Mouse (Mus musculus): ENCODE results near the gene Milr1. TPM values are rescaled to one million over a fixed set of nuclear protein-coding genes. Genes with fewer than 3 reads are reported as not detected.

Milr1 gene
- total RNA-seq, 2 experiments from 2014 or later, result 0.44 TPM; not detected in 1

DNA sequence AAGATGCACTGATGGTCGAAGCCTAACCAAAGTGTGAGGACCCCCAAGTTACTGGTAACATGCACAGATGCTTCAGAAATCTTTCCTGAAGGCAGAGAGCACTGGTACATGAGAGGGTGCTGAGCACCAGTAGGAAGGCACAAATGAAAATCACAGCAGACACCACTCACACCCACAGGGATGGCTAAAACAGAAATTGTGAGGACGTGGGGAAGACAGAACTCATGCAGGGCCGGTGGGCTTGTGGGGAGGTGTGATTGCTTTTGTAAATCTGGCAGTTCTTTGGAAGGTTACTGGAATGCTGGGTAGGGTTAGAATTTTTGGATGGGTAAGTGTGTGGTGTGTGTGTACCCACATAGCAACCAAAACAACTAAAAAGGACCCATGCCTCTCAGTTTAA lies 66.1 kb downstream of the Milr1 start:
- intact Hi-C loops (cut with DNase I), result no loop called here
- H3K4me3 ChIP-seq, result no peak overlapping the region
- DNase-seq (ENCODE audit: extremely low spot score in 1 of 2, low spot score in 2 of 2), result no peak
- peak overlapping the region; percentile 63; the same call in 1 of the 2 replicates for H3K27ac ChIP-seq
- no peak for TF ChIP-seq CTCF (IDR thresholded peaks at IDR 0.05)

DNA sequence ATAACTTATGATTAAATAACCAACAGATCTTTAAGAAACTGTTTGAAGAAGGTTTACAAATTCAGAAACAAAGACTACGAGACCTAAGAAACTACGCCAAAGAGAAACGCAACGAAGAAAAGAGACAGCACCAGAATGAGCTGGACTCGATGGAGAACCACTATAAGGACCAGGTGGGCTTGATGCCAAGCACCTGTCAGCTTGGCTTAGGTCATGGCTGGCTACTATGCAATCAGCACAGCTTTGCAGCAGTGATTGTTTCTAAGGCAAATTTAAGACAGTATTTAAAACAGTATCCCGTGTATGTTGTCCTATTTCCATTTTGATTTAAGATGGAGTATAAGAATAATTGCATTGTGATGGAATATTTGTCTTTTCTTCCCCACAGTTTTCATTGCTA lies 66.8 kb downstream of the Milr1 start:
- no peak overlapping the region for H3K4me3 ChIP-seq
- intact Hi-C loops (cut with DNase I), result no loop called here
- TF ChIP-seq CTCF (IDR thresholded peaks at IDR 0.05), result no peak
- no peak for DNase-seq (ENCODE audit: extremely low spot score in 1 of 2, low spot score in 2 of 2)
- peak overlapping the region; percentile 78 for H3K27ac ChIP-seq

DNA sequence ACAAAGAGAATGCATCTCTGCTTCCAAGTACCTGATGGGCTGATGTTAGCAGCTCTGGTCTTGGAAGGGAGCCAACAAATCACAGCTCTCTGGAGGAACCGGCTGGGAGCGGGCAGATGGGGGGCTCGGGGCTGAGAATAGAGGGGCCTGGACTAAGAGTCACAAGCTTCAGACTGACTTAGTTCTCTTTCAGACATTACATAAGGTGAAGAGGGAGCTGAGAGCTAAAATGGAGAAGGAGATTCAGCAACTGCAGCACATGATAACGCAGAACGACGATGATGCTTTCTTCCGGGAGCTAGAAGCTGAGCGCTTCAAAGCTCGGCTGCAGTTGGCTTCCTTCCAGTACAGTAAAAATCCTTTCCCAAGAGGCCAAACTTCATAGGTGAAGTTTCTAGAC lies 67.3 kb downstream of the Milr1 start:
- Histone ChIP-seq H3K27ac (peak overlapping the region; percentile 78), H3K4me3 (no peak overlapping the region)
- no peak for TF ChIP-seq CTCF (IDR thresholded peaks at IDR 0.05)
- no peak for DNase-seq (ENCODE audit: extremely low spot score in 1 of 2, low spot score in 2 of 2)
- intact Hi-C loops (cut with DNase I), result no loop called here

Small RNA genes lying within 50 kb of the gene (microRNA-seq; reads per million reads assigned to microRNA genes)
- 0 reads per million in 2 experiments for gene Gm25994
- gene Mir3064, result 25.1 to 26.5 reads per million in 2 experiments

Other genes with a start within 250 kb of the Milr1 start
- gene Tex2, start 137.8 kb upstream of the Milr1 start, total RNA-seq (2021), result 100 to 1,000 TPM; 114 to 118 TPM
- gene Pecam1, start 598 bp upstream of the Milr1 start, total RNA-seq (2021), result 10 to 100 TPM; 17.3 to 22.0 TPM
- gene Polg2, start 28.3 kb downstream of the Milr1 start, total RNA-seq (2021), result 1 to 10 TPM; 3.2 to 4.2 TPM
- gene Ddx5, start 38.0 kb downstream of the Milr1 start, total RNA-seq (2021), result 100 to 1,000 TPM; 652 to 679 TPM
- 10 to 100 TPM; 12.6 to 15.1 TPM for gene Cep95, start 38.0 kb downstream of the Milr1 start, total RNA-seq (2021)
- gene Smurf2, start 169.5 kb downstream of the Milr1 start, total RNA-seq (2021), result 10 to 100 TPM; 25.7 to 28.3 TPM
- gene Kpna2, start 248.3 kb downstream of the Milr1 start, total RNA-seq (2021), result 10 to 100 TPM; 20.6 to 31.7 TPM